Mouse (Mus musculus): Measurements from ENCODE around the gene Kremen1.
A peak's percentile ranks its signal among the peaks of the same experiment; 100 is the strongest.

- no peak for TF ChIP-seq POLR2A (IDR thresholded peaks at IDR 0.05; ENCODE audit: low read depth, low read length)
- peak; percentile 70; the same call in 1 of the 2 replicates for TF ChIP-seq CTCF (IDR thresholded peaks at IDR 0.05; ENCODE audit: extremely low read depth, insufficient read depth, insufficient read length, insufficient replicate concordance)
These were observed 100.5 kb downstream of the Kremen1 start for GRCm38 (mm10) chr11:5160722-5161485.

All from spleen, adult 2 months (tissue).